10 mouse cellular contexts compared by ENCODE assay signal in genomic region chr9:110459145-110459727, GRCm38 (mm10). TPM values are rescaled to one million over a fixed set of nuclear protein-coding genes. Genes with fewer than 3 reads are reported as not detected.
DNase-seq lines count a peak whose midpoint lies in the region; ATAC-seq and TF ChIP-seq lines count a peak whose summit lies in the region.
"Had no signal": no experiment of that assay in that cellular context is flagged by ENCODE, and none has a peak within 500 bp of the region (broad histone marks: within the 10 kb centered on the region; RNA-seq: fewer than 3 reads in every experiment).

No protein-coding gene starts in this region.

- no peaks in the 10 kb centered on the region for H3K27me3 ChIP-seq in G1E (ENCODE audit: insufficient read depth, low read length)
- no peaks in the 10 kb centered on the region for H3K27me3 ChIP-seq in intestine, embryonic 15.5 days (replicated peaks)

- no peaks in the 10 kb centered on the region for H3K9me3 ChIP-seq in G1E (replicated peaks)
- no peaks in the 10 kb centered on the region for H3K9me3 ChIP-seq in intestine, embryonic 15.5 days
- H3K9me3 ChIP-seq: embryonic facial prominence, embryonic 10.5 days had no signal

- H3K27ac ChIP-seq in intestine, embryonic 15.5 days, result 0 out of 2 replicates have a peak overlapping the region, but pooled peaks have one; percentile 40
- H3K27ac ChIP-seq in macrophage, result peak overlapping the region; percentile 91
- H3K27ac ChIP-seq: embryonic facial prominence, embryonic 10.5 days had no signal

- H3K79me2 ChIP-seq in macrophage (ENCODE audit: inconsistent target), result peaks cover 58% of the 10 kb centered on the region; the same call in 1 of the 2 replicates

- intact Hi-C loops in heart, postnatal 14 days (cut with DNase I), result no loop called here
- intact Hi-C loops in left cerebral cortex, postnatal 36 days (cut with DNase I), result no loop called here

- H3K4me1 ChIP-seq in G1E (ENCODE audit: insufficient read depth, low read depth, low read length), result peaks cover 70% of the 10 kb centered on the region
- 0 out of 2 replicates have a peak, but pooled peaks cover 8% of the 10 kb centered on the region for H3K4me1 ChIP-seq in intestine, embryonic 15.5 days (replicated peaks)
- H3K4me1 ChIP-seq: embryonic facial prominence, embryonic 10.5 days had no signal

- no peak overlapping the region for H3K9ac ChIP-seq in intestine, embryonic 15.5 days

- WGBS in intestine, embryonic 15.5 days, result 38% methylated on average over 2 of the region's 2 CpGs
- WGBS in macrophage (ENCODE audit: missing documents), result 0% methylated on average over 2 of the region's 2 CpGs

- no peak for TF ChIP-seq CTCF in G1E (IDR thresholded peaks at IDR 0.05; ENCODE audit: low read depth, low read length)

- H3K4me2 ChIP-seq in intestine, embryonic 15.5 days (replicated peaks), result no peak overlapping the region

- H3K4me3 ChIP-seq in G1E (ENCODE audit: low read depth, low read length) (no peak overlapping the region; the same call in 1 of the 2 replicates), macrophage (ENCODE audit: inconsistent target) (no peak overlapping the region)
- H3K4me3 ChIP-seq in intestine, embryonic 15.5 days (replicated peaks), result no peak overlapping the region
- H3K4me3 ChIP-seq: embryonic facial prominence, embryonic 10.5 days had no signal

- ATAC-seq in G1E (ENCODE audit: extremely low read depth, insufficient number of reproducible peaks, low FRiP score, poor library complexity, severe bottlenecking), result peak; percentile 82
- peak; percentile 52 for ATAC-seq in intestine, embryonic 15.5 days
- ATAC-seq in erythroid progenitor cell, adult 5-6 weeks (replicated peaks; ENCODE audit: low FRiP score, poor library complexity, severe bottlenecking), result no peak

- H3K36me3 ChIP-seq in G1E (replicated peaks), result peaks cover 49% of the 10 kb centered on the region
- no peaks in the 10 kb centered on the region for H3K36me3 ChIP-seq in intestine, embryonic 15.5 days
- no peaks in the 10 kb centered on the region for H3K36me3 ChIP-seq in macrophage (ENCODE audit: inconsistent target)

- peak; percentile 96 for DNase-seq in heart, adult 11 months
- no peak for DNase-seq in heart, postnatal 14 days
- peak; percentile 72 for DNase-seq in G1E (ENCODE audit: low spot score)
- DNase-seq in left cerebral cortex, postnatal 36 days (ENCODE audit: low spot score in 2 of 2), result no peak
- DNase-seq in retina, postnatal 1 day, result no peak

RNA-seq across cellular contexts. Expression of gene Klhl18, which starts 17.3 kb away (rescaled TPM):
- 10 to 100 TPM; 13.3 to 13.4 TPM for total RNA-seq in heart, postnatal 14 days (2021)
- total RNA-seq in G1E (2014; fragmentation: Nextera tagmentation) (11.4 and 20.8 TPM in 2 replicates), G1E (2017) (6.3 and 6.5 TPM in 2 replicates)
- polyA plus RNA-seq in G1E (2012) (4.7 and 5.7 TPM in 2 replicates), macrophage (2018) (11.4 to 20.2 TPM (median 18.7 TPM) in 3 replicates)
- polyA plus RNA-seq in intestine, embryonic 15.5 days (2015; fragmentation: Nextera tagmentation; extraction: Ambion mirVana), result 7.2 and 8.5 TPM in 2 replicates
- total RNA-seq in macrophage (2018; cell fraction: chromatin; rRNA removed), result 10 to 100 TPM in 24 of 26 experiments, 1 to 10 TPM in 2; 8.2 to 79.6 (median 49.1) TPM
- 10 to 100 TPM in 22 of 26 experiments, 1 to 10 TPM in 4; 6.9 to 22.7 (median 16.4) TPM for total RNA-seq in macrophage (2018; cell fraction: cytosol; rRNA removed)
- total RNA-seq in macrophage (2018; cell fraction: nucleus; rRNA removed), result 10 to 100 TPM in 25 of 26 experiments, 1 to 10 TPM in 1; 9.3 to 57.7 (median 33.3) TPM
- total RNA-seq in left cerebral cortex, postnatal 36 days (2021), result 10 to 100 TPM; 26.9 to 28.6 TPM
- total RNA-seq in erythroid progenitor cell, adult 5-6 weeks (2015; ENCODE audit: low replicate concordance), result 2.5 and 5.9 TPM in 2 replicates
- 0.68 and 2.6 TPM in 2 replicates for total RNA-seq in erythroid progenitor cell, adult 5-6 weeks (2017; ENCODE audit: low replicate concordance)

RNA-seq across cellular contexts. Expression of gene Kif9, which starts 17.5 kb away (rescaled TPM):
- total RNA-seq in heart, postnatal 14 days (2021), result under 1 TPM; 0.24 to 0.31 TPM
- total RNA-seq in G1E (2014; fragmentation: Nextera tagmentation), result 2.1 and 2.9 TPM in 2 replicates
- 2.0 and 3.1 TPM in 2 replicates for total RNA-seq in G1E (2017)
- 0.10 and 0.14 TPM in 2 replicates for polyA plus RNA-seq in G1E (2012)
- polyA plus RNA-seq in intestine, embryonic 15.5 days (2015; fragmentation: Nextera tagmentation; extraction: Ambion mirVana), result 0.72 and 0.79 TPM in 2 replicates
- 10 to 100 TPM in 16 of 26 experiments, 1 to 10 TPM in 9, under 1 TPM in 1; 0.63 to 17.5 (median 11.8) TPM for total RNA-seq in macrophage (2018; cell fraction: chromatin; rRNA removed)
- total RNA-seq in macrophage (2018; cell fraction: cytosol; rRNA removed), result 1 to 10 TPM; 3.3 to 8.4 (median 5.3) TPM
- 10 to 100 TPM in 3 of 26 experiments, 1 to 10 TPM in 22, under 1 TPM in 1; 0.99 to 11.0 (median 7.2) TPM for total RNA-seq in macrophage (2018; cell fraction: nucleus; rRNA removed)
- 1.7 to 6.0 TPM (median 3.1 TPM) in 3 replicates for polyA plus RNA-seq in macrophage (2018)
- total RNA-seq in left cerebral cortex, postnatal 36 days (2021), result 1 to 10 TPM; 3.2 to 3.9 TPM
- total RNA-seq in erythroid progenitor cell, adult 5-6 weeks (2015; ENCODE audit: low replicate concordance), result 0.72 TPM in 1 of 2 replicates, not detected in the other
- not detected in 2 replicates for total RNA-seq in erythroid progenitor cell, adult 5-6 weeks (2017; ENCODE audit: low replicate concordance)

RNA-seq across cellular contexts. Expression of gene Ngp, which starts 39.7 kb away (rescaled TPM):
- 1 to 10 TPM in 1 of 2 experiments, under 1 TPM in 1; 0.69 to 1.5 TPM for total RNA-seq in heart, postnatal 14 days (2021)
- total RNA-seq in G1E (2014; fragmentation: Nextera tagmentation), result not detected in 2 replicates
- 0.11 and 0.12 TPM in 2 replicates for total RNA-seq in G1E (2017)
- polyA plus RNA-seq in G1E (2012), result 0.08 TPM in 1 of 2 replicates, not detected in the other
- polyA plus RNA-seq in intestine, embryonic 15.5 days (2015; fragmentation: Nextera tagmentation; extraction: Ambion mirVana), result 5.3 and 10.7 TPM in 2 replicates
- under 1 TPM in 1 of 26 experiments, not detected in 25; 0.71 TPM for total RNA-seq in macrophage (2018; cell fraction: chromatin; rRNA removed)
- total RNA-seq in macrophage (2018; cell fraction: cytosol; rRNA removed), result 10 to 100 TPM in 5 of 26 experiments, 1 to 10 TPM in 19, under 1 TPM in 2; 0.38 to 19.7 (median 5.3) TPM
- 1 to 10 TPM in 15 of 26 experiments, under 1 TPM in 10, not detected in 1; 0.47 to 7.2 (median 1.5) TPM for total RNA-seq in macrophage (2018; cell fraction: nucleus; rRNA removed)
- polyA plus RNA-seq in macrophage (2018), result 2.3 to 84.1 TPM (median 17.7 TPM) in 3 replicates
- under 1 TPM in 1 of 2 experiments, not detected in 1; 0.34 TPM for total RNA-seq in left cerebral cortex, postnatal 36 days (2021)
- total RNA-seq in erythroid progenitor cell, adult 5-6 weeks (2015; ENCODE audit: low replicate concordance), result 3,384 and 3,702 TPM in 2 replicates
- 855 and 1,251 TPM in 2 replicates for total RNA-seq in erythroid progenitor cell, adult 5-6 weeks (2017; ENCODE audit: low replicate concordance)
- total RNA-seq: gastrocnemius, adult 8-10 months had no signal
- polyA plus RNA-seq: embryonic facial prominence, embryonic 10.5 days had no signal

RNA-seq across cellular contexts. Expression of gene Ptpn23, which starts 51.2 kb away (rescaled TPM):
- 10 to 100 TPM; 15.4 to 17.6 TPM for total RNA-seq in heart, postnatal 14 days (2021)
- total RNA-seq in G1E (2014; fragmentation: Nextera tagmentation) (55.8 and 58.9 TPM in 2 replicates), G1E (2017) (6.9 and 8.2 TPM in 2 replicates)
- polyA plus RNA-seq in G1E (2012) (62.3 and 93.5 TPM in 2 replicates), macrophage (2018) (24.2 to 31.4 TPM (median 26.4 TPM) in 3 replicates)
- polyA plus RNA-seq in intestine, embryonic 15.5 days (2015; fragmentation: Nextera tagmentation; extraction: Ambion mirVana), result 12.2 and 15.6 TPM in 2 replicates
- total RNA-seq in macrophage (2018; cell fraction: chromatin; rRNA removed), result 100 to 1,000 TPM; 113 to 842 (median 230) TPM
- total RNA-seq in macrophage (2018; cell fraction: cytosol; rRNA removed), result 100 to 1,000 TPM in 2 of 26 experiments, 10 to 100 TPM in 24; 29.9 to 104 (median 40.6) TPM
- 100 to 1,000 TPM in 21 of 26 experiments, 10 to 100 TPM in 5; 68.1 to 507 (median 172) TPM for total RNA-seq in macrophage (2018; cell fraction: nucleus; rRNA removed)
- 10 to 100 TPM; 48.5 to 65.7 TPM for total RNA-seq in left cerebral cortex, postnatal 36 days (2021)
- total RNA-seq in erythroid progenitor cell, adult 5-6 weeks (2015; ENCODE audit: low replicate concordance), result 2.1 and 6.1 TPM in 2 replicates
- 2.6 and 3.7 TPM in 2 replicates for total RNA-seq in erythroid progenitor cell, adult 5-6 weeks (2017; ENCODE audit: low replicate concordance)

Comparison
In these comparisons a context has a peak if more than half of its experiments do, and no peak if none do; other contexts are left out.
1. DNase-seq: peak in heart, adult 11 months (single experiment) and G1E (single experiment); none in heart, postnatal 14 days (0 of 2), left cerebral cortex, postnatal 36 days (0 of 2) and retina, postnatal 1 day (single experiment).
2. RNA of gene Ngp, which starts 39.7 kb away (total RNA-seq): 855 to 3,702 TPM in erythroid progenitor cell, adult 5-6 weeks; 0.69 to 1.5 TPM in heart, postnatal 14 days, 0.34 TPM in left cerebral cortex, postnatal 36 days and 0.11 to 0.12 TPM in G1E; every median in the first group is over 100 times any median in the second.